21 mouse cellular contexts compared by ENCODE assay signal in the genomic region with DNA sequence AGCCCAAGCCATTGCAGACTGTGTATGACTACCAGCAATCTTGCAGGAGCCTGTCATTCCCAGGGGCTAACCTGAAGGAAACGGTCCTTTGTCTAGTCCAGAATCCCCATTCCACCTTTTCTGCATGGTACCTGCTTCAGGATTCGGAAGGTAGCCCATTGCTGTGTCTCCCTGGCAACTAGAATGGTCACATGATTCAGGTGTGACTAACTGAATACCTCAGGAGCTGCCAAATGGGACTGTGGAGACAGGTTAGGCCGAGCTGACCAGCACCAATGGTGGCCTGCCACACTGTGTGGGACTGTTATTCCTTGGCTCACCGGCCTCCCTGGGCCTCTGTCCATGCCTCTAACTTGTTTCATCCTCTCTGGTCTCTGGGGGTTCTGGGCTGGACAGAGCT. TPM values are rescaled to one million over a fixed set of nuclear protein-coding genes. Genes with fewer than 3 reads are reported as not detected.
A peak's percentile ranks its signal among the peaks of the same experiment; 100 is the strongest.
DNase-seq lines count a peak whose midpoint lies in the region; ATAC-seq lines count a peak whose summit lies in the region.
"Had no signal": no experiment of that assay in that cellular context is flagged by ENCODE, and none has a peak within 500 bp of the region (broad histone marks: within the 10 kb centered on the region; RNA-seq: fewer than 3 reads in every experiment).

No protein-coding gene starts in this region.

- no peak overlapping the region for H3K4me3 ChIP-seq in hindbrain, embryonic 10.5 days
- no peak overlapping the region for H3K4me3 ChIP-seq in hindbrain, embryonic 14.5 days (replicated peaks; ENCODE audit: low read length)
- H3K4me3 ChIP-seq in liver, embryonic 13.5 days (replicated peaks), result no peak overlapping the region
- no peak overlapping the region for H3K4me3 ChIP-seq in lung, embryonic 16.5 days (ENCODE audit: low read length)
- no peak overlapping the region for H3K4me3 ChIP-seq in forebrain, embryonic 11.5 days (ENCODE audit: low read depth, low read length)
- H3K4me3 ChIP-seq: embryonic facial prominence, embryonic 15.5 days; erythroblast, embryonic 14.5 days; forebrain, embryonic 10.5 days; forebrain, embryonic 15.5 days; heart, embryonic 15.5 days had no signal

- peak overlapping the region; percentile 25; the same call in 1 of the 2 replicates for H3K27ac ChIP-seq in hindbrain, embryonic 10.5 days
- H3K27ac ChIP-seq in hindbrain, embryonic 14.5 days, result no peak overlapping the region
- H3K27ac ChIP-seq in liver, embryonic 13.5 days, result peak overlapping the region; percentile 96
- peak overlapping the region; percentile 95 for H3K27ac ChIP-seq in lung, embryonic 16.5 days (ENCODE audit: low read length)
- H3K27ac ChIP-seq in forebrain, embryonic 11.5 days (ENCODE audit: low read depth, low read length), result no peak overlapping the region
- H3K27ac ChIP-seq: embryonic facial prominence, embryonic 15.5 days; forebrain, embryonic 10.5 days; forebrain, embryonic 15.5 days; heart, embryonic 15.5 days had no signal

- no peak for ATAC-seq in hindbrain, embryonic 14.5 days (ENCODE audit: low FRiP score)
- no peak for ATAC-seq in liver, embryonic 13.5 days (ENCODE audit: low read depth)
- 0 out of 2 replicates have a peak, but pooled peaks have one; percentile 11 for ATAC-seq in lung, embryonic 16.5 days (ENCODE audit: low read depth)
- ATAC-seq in forebrain, embryonic 11.5 days (replicated peaks; ENCODE audit: low FRiP score), result no peak
- ATAC-seq: forebrain, embryonic 15.5 days had no signal

- peaks cover 12% of the 10 kb centered on the region; the same call in 1 of the 2 replicates for H3K27me3 ChIP-seq in hindbrain, embryonic 10.5 days (ENCODE audit: insufficient read depth, poor library complexity, severe bottlenecking)
- H3K27me3 ChIP-seq in hindbrain, embryonic 14.5 days (ENCODE audit: control insufficient read depth, insufficient read depth, low read length), result no peaks in the 10 kb centered on the region
- no peaks in the 10 kb centered on the region; the same call in 1 of the 2 replicates for H3K27me3 ChIP-seq in liver, embryonic 13.5 days
- no peaks in the 10 kb centered on the region for H3K27me3 ChIP-seq in lung, embryonic 16.5 days (ENCODE audit: control insufficient read depth, insufficient read depth, low read depth, low read length)
- no peaks in the 10 kb centered on the region for H3K27me3 ChIP-seq in forebrain, embryonic 11.5 days (ENCODE audit: control insufficient read depth, insufficient read depth, low read length)
- H3K27me3 ChIP-seq: embryonic facial prominence, embryonic 15.5 days; forebrain, embryonic 15.5 days had no signal

- no peaks in the 10 kb centered on the region for H3K9me3 ChIP-seq in hindbrain, embryonic 10.5 days
- no peaks in the 10 kb centered on the region for H3K9me3 ChIP-seq in hindbrain, embryonic 14.5 days (ENCODE audit: control insufficient read depth, low read length)
- no peaks in the 10 kb centered on the region for H3K9me3 ChIP-seq in liver, embryonic 13.5 days (replicated peaks)
- H3K9me3 ChIP-seq in lung, embryonic 16.5 days (ENCODE audit: control insufficient read depth, low read length), result no peaks in the 10 kb centered on the region
- H3K9me3 ChIP-seq in forebrain, embryonic 11.5 days (ENCODE audit: control insufficient read depth, low read length), result no peaks in the 10 kb centered on the region
- H3K9me3 ChIP-seq: embryonic facial prominence, embryonic 15.5 days; forebrain, embryonic 10.5 days; forebrain, embryonic 15.5 days; heart, embryonic 15.5 days had no signal

- no peak overlapping the region for H3K9ac ChIP-seq in hindbrain, embryonic 14.5 days
- no peak overlapping the region for H3K9ac ChIP-seq in liver, embryonic 13.5 days
- H3K9ac ChIP-seq in lung, embryonic 16.5 days (ENCODE audit: low read length), result no peak overlapping the region
- H3K9ac ChIP-seq in forebrain, embryonic 11.5 days (ENCODE audit: low read length), result no peak overlapping the region
- H3K9ac ChIP-seq: embryonic facial prominence, embryonic 15.5 days; forebrain, embryonic 15.5 days; heart, embryonic 15.5 days had no signal

- 77% methylated on average over 4 of the region's 4 CpGs for WGBS in hindbrain, embryonic 10.5 days
- WGBS in hindbrain, embryonic 14.5 days, result 84% methylated on average over 4 of the region's 4 CpGs
- WGBS in liver, embryonic 13.5 days (ENCODE audit: insufficient replicate concordance), result 73% methylated on average over 4 of the region's 4 CpGs
- WGBS in lung, embryonic 16.5 days, result 75% methylated on average over 4 of the region's 4 CpGs
- 86% methylated on average over 4 of the region's 4 CpGs for WGBS in forebrain, embryonic 11.5 days

- peaks cover 24% of the 10 kb centered on the region for H3K4me1 ChIP-seq in hindbrain, embryonic 10.5 days (replicated peaks)
- H3K4me1 ChIP-seq in hindbrain, embryonic 14.5 days (replicated peaks; ENCODE audit: control insufficient read depth, insufficient read depth, low read length), result no peaks in the 10 kb centered on the region
- peaks cover 64% of the 10 kb centered on the region for H3K4me1 ChIP-seq in liver, embryonic 13.5 days (replicated peaks)
- H3K4me1 ChIP-seq in lung, embryonic 16.5 days (replicated peaks; ENCODE audit: control insufficient read depth, insufficient read depth, low read length), result peaks cover 15% of the 10 kb centered on the region
- H3K4me1 ChIP-seq in forebrain, embryonic 11.5 days (replicated peaks; ENCODE audit: control insufficient read depth, insufficient read depth, low read length), result no peaks in the 10 kb centered on the region
- H3K4me1 ChIP-seq: embryonic facial prominence, embryonic 15.5 days; forebrain, embryonic 15.5 days; heart, embryonic 15.5 days had no signal

- H3K36me3 ChIP-seq in hindbrain, embryonic 10.5 days, result no peaks in the 10 kb centered on the region
- H3K36me3 ChIP-seq in hindbrain, embryonic 14.5 days (replicated peaks; ENCODE audit: control insufficient read depth, insufficient read depth), result no peaks in the 10 kb centered on the region
- H3K36me3 ChIP-seq in liver, embryonic 13.5 days, result no peaks in the 10 kb centered on the region
- no peaks in the 10 kb centered on the region for H3K36me3 ChIP-seq in lung, embryonic 16.5 days (ENCODE audit: control insufficient read depth, insufficient read depth, low read length)
- H3K36me3 ChIP-seq in forebrain, embryonic 11.5 days (ENCODE audit: control insufficient read depth, insufficient read depth, low read length), result no peaks in the 10 kb centered on the region
- H3K36me3 ChIP-seq: embryonic facial prominence, embryonic 15.5 days; forebrain, embryonic 10.5 days; forebrain, embryonic 15.5 days; heart, embryonic 15.5 days had no signal

- no peak overlapping the region for H3K4me2 ChIP-seq in hindbrain, embryonic 14.5 days (replicated peaks)
- H3K4me2 ChIP-seq in liver, embryonic 13.5 days, result no peak overlapping the region
- no peak overlapping the region for H3K4me2 ChIP-seq in lung, embryonic 16.5 days (ENCODE audit: low read depth, low read length)
- no peak overlapping the region for H3K4me2 ChIP-seq in forebrain, embryonic 11.5 days (ENCODE audit: low read depth, low read length, severe bottlenecking)
- H3K4me2 ChIP-seq: embryonic facial prominence, embryonic 15.5 days; forebrain, embryonic 15.5 days; heart, embryonic 11.5 days; heart, embryonic 15.5 days had no signal

- no peak for DNase-seq in hindbrain, embryonic 10.5 days (ENCODE audit: low spot score)
- DNase-seq in hindbrain, embryonic 14.5 days (ENCODE audit: low spot score), result no peak
- DNase-seq in liver, embryonic 13.5 days, result no peak
- DNase-seq in liver, result no peak
- no peak for DNase-seq in lung, postnatal 10 days
- DNase-seq in forebrain, embryonic 11.5 days (ENCODE audit: low spot score), result no peak
- DNase-seq: adrenal gland, postnatal 10 days; cerebellum, adult 11 months; cerebellum, adult 8-10 months; cerebellum, postnatal 14 days; embryo, embryonic 11 days; gastrocnemius, postnatal 36 days; heart, adult 11 months; heart, postnatal 14 days had no signal

RNA-seq across cellular contexts. Expression of a gene that starts 5.3 kb away (rescaled TPM):
- polyA plus RNA-seq in hindbrain, embryonic 10.5 days (2016; fragmentation: Nextera tagmentation; extraction: Ambion mirVana), result 7.4 and 12.9 TPM in 2 replicates
- 4.5 and 5.6 TPM in 2 replicates for polyA plus RNA-seq in hindbrain, embryonic 14.5 days (2014; fragmentation: Nextera tagmentation; extraction: Ambion mirVana)
- polyA plus RNA-seq in liver, embryonic 13.5 days (2015; fragmentation: Nextera tagmentation; extraction: Ambion mirVana), result 3.4 and 3.8 TPM in 2 replicates
- 111 and 114 TPM in 2 replicates for polyA plus RNA-seq in lung, embryonic 16.5 days (2015; fragmentation: Nextera tagmentation; extraction: Ambion mirVana)
- 22.9 and 25.6 TPM in 2 replicates for polyA plus RNA-seq in forebrain, embryonic 11.5 days (2014; fragmentation: Nextera tagmentation; extraction: Ambion mirVana)

Comparison
In these comparisons a context has a peak if more than half of its experiments do, and no peak if none do; other contexts are left out.
1. H3K27ac ChIP-seq: peak in hindbrain, embryonic 10.5 days (single experiment), liver, embryonic 13.5 days (single experiment) and lung, embryonic 16.5 days (single experiment); none in hindbrain, embryonic 14.5 days (single experiment) and forebrain, embryonic 11.5 days (single experiment).